Mouse (Mus musculus): ENCODE results near the gene Sema6b.

GRCm38 (mm10) chr17:56171881-56172280 lies 31.7 kb upstream of the Sema6b start:
- TF ChIP-seq POLR2A (IDR thresholded peaks at IDR 0.05; ENCODE audit: low read depth, low read length), result no peak
- TF ChIP-seq RAD21 (IDR thresholded peaks at IDR 0.05; ENCODE audit: low read depth, low read length), result no peak
- TF ChIP-seq CTCF (conservative IDR thresholded peaks at IDR 0.05 in 1 of 2, IDR thresholded peaks at IDR 0.05 in 1 of 2; ENCODE audit: low read depth in 2 of 2, low read length in 2 of 2), result no peak
- TF ChIP-seq MEF2A (IDR thresholded peaks at IDR 0.05; ENCODE audit: borderline replicate concordance, low read depth, low read length), result no peak
- TF ChIP-seq CHD1 (IDR thresholded peaks at IDR 0.05; ENCODE audit: low read depth, low read length), result no peak
- TF ChIP-seq ZC3H11A (IDR thresholded peaks at IDR 0.05; ENCODE audit: low read depth, low read length), result no peak
- no peak for TF ChIP-seq MAFK (IDR thresholded peaks at IDR 0.05; ENCODE audit: insufficient replicate concordance, low read length)
- no peak for TF ChIP-seq KAT2A (IDR thresholded peaks at IDR 0.05; ENCODE audit: insufficient replicate concordance, low read length)
- no peak for TF ChIP-seq ZMIZ1 (IDR thresholded peaks at IDR 0.05; ENCODE audit: low read depth, low read length)
- TF ChIP-seq USF2 (conservative IDR thresholded peaks at IDR 0.05; ENCODE audit: low read depth, low read length), result no peak
